ENCODE assay signal across 7 mouse cellular contexts in the genomic region with DNA sequence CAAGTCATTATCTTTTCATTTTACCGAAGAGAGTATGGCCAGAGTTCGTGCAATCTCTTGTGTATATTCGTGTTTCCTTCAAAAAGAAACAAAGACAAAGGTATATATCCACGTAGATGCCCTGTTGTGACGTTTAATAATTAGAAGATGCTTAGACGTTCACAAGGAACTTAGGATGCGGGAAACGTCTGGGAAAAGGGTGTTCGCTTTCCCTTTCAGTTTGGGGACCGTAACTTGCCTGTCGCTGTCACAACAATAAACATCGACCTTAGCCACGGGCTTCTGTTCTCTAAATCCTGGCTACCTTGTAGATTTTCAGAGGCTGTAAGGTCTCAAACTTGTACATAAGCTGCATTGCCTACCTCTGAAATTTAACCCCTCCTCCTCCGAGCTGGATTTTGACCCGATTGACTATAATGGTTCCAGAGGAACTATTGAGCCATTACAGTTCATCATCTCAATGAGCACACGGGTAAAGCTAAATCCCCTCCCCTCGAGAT. TPM values are rescaled to one million over a fixed set of nuclear protein-coding genes. Genes with fewer than 3 reads are reported as not detected.
DNase-seq lines count a peak whose midpoint lies in the region; TF ChIP-seq lines count a peak whose summit lies in the region.

No protein-coding gene starts in this region.

- peak overlapping the region; percentile 48 for H3ac ChIP-seq in C2C12 (ENCODE audit: control insufficient read depth, insufficient read length, low read depth)

- WGBS in hindbrain, embryonic 10.5 days, result 1% methylated on average over 17 of the region's 17 CpGs
- WGBS in macrophage (ENCODE audit: missing documents), result under 1% methylated on average over 17 of the region's 17 CpGs

- peak; percentile 26 for DNase-seq in NIH3T3 (ENCODE audit: low read depth)
- peak; percentile 17 for DNase-seq in hindbrain, embryonic 10.5 days (ENCODE audit: low spot score)
- DNase-seq in frontal cortex, adult 2 months (ENCODE audit: extremely low spot score in 1 of 2, low spot score in 1 of 2), result no peak
- DNase-seq in left cerebral cortex, adult 18-20 months (ENCODE audit: low spot score in 2 of 2), result no peak
- no peak for DNase-seq in spleen, postnatal 4 days (ENCODE audit: low spot score in 2 of 2)

- peaks cover 18% of the 10 kb centered on the region for H3K4me1 ChIP-seq in hindbrain, embryonic 10.5 days (replicated peaks)

- H3K4me3 ChIP-seq in C2C12 (ENCODE audit: insufficient read depth, poor library complexity, severe bottlenecking), result peak overlapping the region; percentile 30
- peak overlapping the region; percentile 43 for H3K4me3 ChIP-seq in hindbrain, embryonic 10.5 days
- H3K4me3 ChIP-seq in macrophage (ENCODE audit: inconsistent target), result peak overlapping the region; percentile 21; the same call in 1 of the 2 replicates

- H3K79me2 ChIP-seq in C2C12 (ENCODE audit: control insufficient read depth, insufficient read depth), result no peaks in the 10 kb centered on the region
- H3K79me2 ChIP-seq in macrophage (ENCODE audit: inconsistent target), result no peaks in the 10 kb centered on the region

- H3K36me3 ChIP-seq in C2C12 (ENCODE audit: control insufficient read depth, insufficient read depth) (no peaks in the 10 kb centered on the region), macrophage (ENCODE audit: inconsistent target) (no peaks in the 10 kb centered on the region)
- no peaks in the 10 kb centered on the region for H3K36me3 ChIP-seq in hindbrain, embryonic 10.5 days

- no peaks in the 10 kb centered on the region for H3K9me3 ChIP-seq in hindbrain, embryonic 10.5 days

- no peaks in the 10 kb centered on the region for H3K79me3 ChIP-seq in C2C12 (ENCODE audit: low read depth)

- TF ChIP-seq CTCF in C2C12 (IDR thresholded peaks at IDR 0.05; ENCODE audit: control insufficient read depth, insufficient read depth, insufficient read length), result no peak

- no peak overlapping the region for H3K27ac ChIP-seq in hindbrain, embryonic 10.5 days
- H3K27ac ChIP-seq in macrophage, result no peak overlapping the region

- H3K27me3 ChIP-seq in C2C12 (ENCODE audit: control insufficient read depth, insufficient read depth, insufficient read length), result no peaks in the 10 kb centered on the region
- peaks cover 63% of the 10 kb centered on the region for H3K27me3 ChIP-seq in hindbrain, embryonic 10.5 days (ENCODE audit: insufficient read depth, poor library complexity, severe bottlenecking)

TF ChIP-seq in C2C12, 6 proteins besides CTCF, POLR2A, EP300 and RAD21:
- no peak for TF ChIP-seq MAX (IDR thresholded peaks at IDR 0.05)
- no peak for TF ChIP-seq MYOD1 (IDR thresholded peaks at IDR 0.05; ENCODE audit: control insufficient read depth, insufficient read length, low read depth)
- TF ChIP-seq USF1 (IDR thresholded peaks at IDR 0.05; ENCODE audit: low read depth), result no peak
- TF ChIP-seq MYOG (IDR thresholded peaks at IDR 0.05; ENCODE audit: control insufficient read depth, extremely low read depth, insufficient read length), result no peak
- no peak for TF ChIP-seq FOSL1 (IDR thresholded peaks at IDR 0.05; ENCODE audit: insufficient read depth, low read length, poor library complexity, severe bottlenecking)
- TF ChIP-seq CEBPB (IDR thresholded peaks at IDR 0.05; ENCODE audit: low read depth), result no peak

RNA-seq across cellular contexts. Expression of gene Osr1, which starts 0.6 kb away (rescaled TPM):
- 2.2 TPM for polyA plus RNA-seq in C2C12 (2012; fragmentation: generic; extraction: Trizol)
- 5.1 and 7.8 TPM in 2 replicates for polyA plus RNA-seq in hindbrain, embryonic 10.5 days (2016; fragmentation: Nextera tagmentation; extraction: Ambion mirVana)
- 1 to 10 TPM in 1 of 26 experiments, not detected in 25; 4.7 TPM for total RNA-seq in macrophage (2018; cell fraction: chromatin; rRNA removed)
- total RNA-seq in macrophage (2018; cell fraction: cytosol; rRNA removed), result under 1 TPM in 1 of 26 experiments, not detected in 25; 0.06 TPM
- not detected for total RNA-seq in macrophage (2018; cell fraction: nucleus; rRNA removed)
- not detected in 3 replicates for polyA plus RNA-seq in macrophage (2018)
- 3.5 and 4.0 TPM in 2 replicates for polyA plus RNA-seq in frontal cortex, adult 2 months (2012; rRNA removed)
- 1 to 10 TPM; 3.0 to 3.5 TPM for total RNA-seq in left cerebral cortex, adult 18-20 months (2021)

Comparison
In these comparisons a context has a peak if more than half of its experiments do, and no peak if none do; other contexts are left out.
1. DNase-seq: peak in NIH3T3 (single experiment) and hindbrain, embryonic 10.5 days (single experiment); none in frontal cortex, adult 2 months (0 of 2), left cerebral cortex, adult 18-20 months (0 of 2) and spleen, postnatal 4 days (0 of 2).
2. Peak in every context shown above with its lines, with median percentiles within 50 percentile points of each other: H3K4me3 ChIP-seq.